Mouse (Mus musculus) megakaryocyte, embryonic 14.5 days (primary cell): Measurements from ENCODE around the gene Cysrt1. TPM values are rescaled to one million over a fixed set of nuclear protein-coding genes. Genes with fewer than 3 reads are reported as not detected.

ENCODE experiments used
- H3K27me3 ChIP-seq: replicated peaks from 2 replicates; pipeline ENCODE3; 2012; ENCODE audit warnings: inconsistent platforms
- H3K36me3 ChIP-seq: replicated peaks from 2 replicates; pipeline ENCODE3; 2012; ENCODE audit warnings: low read length, inconsistent platforms, mixed read lengths
- H3K4me1 ChIP-seq: 2 replicates; pipeline ENCODE4 v1.6.1; 2012; ENCODE audit warnings: inconsistent platforms
- H3K4me3 ChIP-seq: replicated peaks from 2 replicates; pipeline ENCODE3; 2012; ENCODE audit warnings: moderate library complexity, mild to moderate bottlenecking, inconsistent platforms
- H3K9me3 ChIP-seq: 2 replicates; pipeline ENCODE4 v1.6.1; 2012; ENCODE audit warnings: inconsistent platforms
- FLI1 ChIP-seq: IDR thresholded peaks from 2 replicates; pipeline ENCODE4 v1.6.1; 2012; ENCODE audit warnings: low read length, inconsistent platforms, mixed read lengths
- GATA1 ChIP-seq: IDR thresholded peaks from 3 replicates; pipeline ENCODE4 v1.6.1; 2012; ENCODE audit warnings: mixed read lengths, low read length, inconsistent platforms, borderline replicate concordance
- polyA plus RNA-seq: library from polyadenylated mRNA; stranded (reverse); fragments of >175 nt; gene quantifications from 2 replicates; pipeline ENCODE4 v1.2.3, GENCODE M21; 2012; ENCODE audit warnings: low replicate concordance; ENCODE audit not compliant: insufficient read depth

The Cysrt1 gene
- polyA plus RNA-seq, 1 experiment: not detected

DNA sequence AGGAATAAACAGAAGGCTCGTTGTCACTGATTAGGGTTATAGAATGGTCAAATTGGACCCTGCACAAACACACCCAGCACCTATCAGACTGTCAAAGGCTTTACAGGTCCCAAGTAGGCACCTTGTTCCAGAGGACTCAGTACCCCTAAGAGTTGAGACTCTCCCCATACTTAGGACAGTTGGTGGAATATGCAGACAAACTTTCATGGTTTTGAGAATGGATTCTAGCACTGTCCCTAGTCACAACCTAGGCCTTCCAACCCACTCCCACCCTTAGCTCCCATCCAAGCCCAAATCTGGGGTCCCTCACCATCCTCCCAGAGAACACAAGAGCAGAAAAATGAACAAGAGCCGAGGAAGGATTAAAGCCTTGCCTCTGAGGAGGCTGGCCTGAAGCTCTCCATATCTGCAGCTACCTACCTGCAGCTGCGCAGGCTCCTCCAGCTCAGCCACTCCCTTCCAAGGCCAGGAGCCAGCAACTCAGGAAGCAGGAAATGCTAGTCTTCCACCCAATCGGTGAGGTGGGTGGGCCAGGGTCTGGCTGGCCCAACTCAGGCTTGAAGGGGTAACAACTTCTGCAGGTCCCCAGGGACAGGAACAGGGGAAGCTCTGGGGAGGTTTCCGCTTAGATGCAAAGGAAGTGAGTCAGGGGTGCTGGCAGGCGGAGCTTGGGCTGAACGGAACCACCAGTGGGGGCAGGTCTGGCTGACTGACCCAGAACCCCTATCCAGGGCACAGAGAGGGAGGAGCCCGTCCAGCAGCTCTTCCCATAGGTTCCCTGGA lies 45.9 kb downstream of the Cysrt1 start, which contains the start of gene Tor4a:
Gene Tor4a (minus strand): TSS at position 715 of the 783 bp plus-strand sequence.
- Histone ChIP-seq H3K27me3 (no peaks in the 10 kb centered on the region), H3K36me3 (peaks cover 75% of the 10 kb centered on the region), H3K4me3 (peak within 1 kb of the TSS; percentile 95), H3K4me1 (peaks cover 89% of the 10 kb centered on the region), H3K9me3 (no peaks in the 10 kb centered on the region)
- TF ChIP-seq GATA1: no peak
- no peak for TF ChIP-seq FLI1

DNA sequence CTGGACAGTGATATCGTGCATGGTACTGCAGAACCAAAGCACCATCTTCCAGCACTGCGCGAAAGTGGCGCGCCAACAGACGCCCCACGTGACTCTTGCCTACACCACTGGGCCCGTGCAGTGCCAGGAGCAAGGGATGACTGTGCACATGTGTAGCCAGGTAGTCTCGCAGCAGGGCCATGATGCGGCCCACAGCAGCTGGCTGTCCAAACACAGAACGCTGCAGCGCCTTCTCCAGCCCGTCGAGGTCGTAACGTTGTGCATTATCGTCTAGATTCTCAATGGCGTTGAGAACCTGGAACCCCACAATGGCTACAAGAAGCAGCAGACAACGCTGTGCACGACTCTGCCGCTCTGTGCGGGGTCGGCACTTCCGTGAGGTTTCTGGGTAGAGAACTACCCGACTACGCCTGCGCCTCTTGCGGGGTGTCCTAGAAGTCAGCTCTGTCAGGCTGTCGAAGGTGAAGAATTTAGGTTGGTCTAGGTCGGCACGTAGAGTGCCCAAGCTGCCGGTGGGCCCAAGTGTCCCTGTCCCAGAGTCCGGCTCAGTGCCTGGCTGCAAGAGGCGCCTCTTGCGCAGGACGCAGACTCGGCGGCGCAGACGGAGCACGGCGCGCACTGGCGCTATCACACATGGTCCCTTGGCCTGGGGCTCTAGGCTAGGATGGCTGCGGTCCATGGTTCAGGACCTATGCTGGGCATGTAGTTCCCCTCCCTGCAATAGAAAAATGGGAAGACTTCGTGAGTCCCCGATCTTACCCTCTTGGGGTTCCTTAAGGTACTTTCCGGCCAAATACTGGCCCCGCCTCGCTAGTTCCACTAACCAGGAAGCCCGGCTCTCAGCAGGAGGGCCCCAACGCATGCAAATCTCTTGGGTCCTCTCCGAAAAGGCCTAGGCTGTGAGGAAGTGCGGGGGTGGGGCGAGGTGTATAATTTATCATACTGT lies 46.8 kb downstream of the Cysrt1 start:
- Histone ChIP-seq H3K36me3 (peaks cover 75% of the 10 kb centered on the region), H3K4me3 (peak overlapping the region; percentile 95), H3K4me1 (peaks cover 86% of the 10 kb centered on the region), H3K9me3 (no peaks in the 10 kb centered on the region), H3K27me3 (no peaks in the 10 kb centered on the region)
- no peak for TF ChIP-seq GATA1
- no peak for TF ChIP-seq FLI1

- no peaks in the 10 kb centered on the region for H3K9me3 ChIP-seq
- H3K4me1 ChIP-seq: peaks cover 77% of the 10 kb centered on the region
- TF ChIP-seq FLI1 (0 out of 2 replicates have a peak, but pooled peaks have one; percentile 15), GATA1 (no peak)
- peak overlapping the region; percentile 95 for H3K4me3 ChIP-seq
- H3K27me3 ChIP-seq: no peaks in the 10 kb centered on the region
- peaks cover 69% of the 10 kb centered on the region for H3K36me3 ChIP-seq
Observed at GRCm38 (mm10) chr2:25194486-25195171, 47.6 kb downstream of the Cysrt1 start.

- H3K4me3 ChIP-seq: peak overlapping the region; percentile 95
- TF ChIP-seq GATA1 (no peak), FLI1 (no peak)
- no peaks in the 10 kb centered on the region for H3K9me3 ChIP-seq
- peaks cover 73% of the 10 kb centered on the region for H3K4me1 ChIP-seq
- H3K27me3 ChIP-seq: no peaks in the 10 kb centered on the region
- peaks cover 63% of the 10 kb centered on the region for H3K36me3 ChIP-seq
Observed at GRCm38 (mm10) chr2:25194006-25194405, 48.2 kb downstream of the Cysrt1 start.

GRCm38 (mm10) chr2:25193330-25193770 lies 48.9 kb downstream of the Cysrt1 start:
- peaks cover 56% of the 10 kb centered on the region for H3K36me3 ChIP-seq
- peaks cover 66% of the 10 kb centered on the region for H3K4me1 ChIP-seq
- TF ChIP-seq FLI1 (no peak), GATA1 (no peak)
- H3K27me3 ChIP-seq: no peaks in the 10 kb centered on the region
- H3K4me3 ChIP-seq: peak overlapping the region; percentile 95
- H3K9me3 ChIP-seq: no peaks in the 10 kb centered on the region

Other genes with a start within 250 kb of the Cysrt1 start
- 24.0 and 32.1 TPM in 2 replicates for gene Nsmf, start 188.1 kb downstream of the Cysrt1 start, polyA plus RNA-seq
- gene Entpd8, start 162.1 kb downstream of the Cysrt1 start, polyA plus RNA-seq: not detected in 2 replicates
- not detected in 2 replicates for gene Noxa1, start 147.3 kb downstream of the Cysrt1 start, polyA plus RNA-seq
- 7.9 and 8.1 TPM in 2 replicates for gene Nrarp, start 61.7 kb downstream of the Cysrt1 start, polyA plus RNA-seq
- 10.3 and 14.6 TPM in 2 replicates for gene Tor4a, start 45.6 kb downstream of the Cysrt1 start, polyA plus RNA-seq
- 22.9 and 24.0 TPM in 2 replicates for gene Nelfb, start 31.0 kb downstream of the Cysrt1 start, polyA plus RNA-seq
- gene Stpg3, start 27.8 kb downstream of the Cysrt1 start, polyA plus RNA-seq: 0.08 and 1.5 TPM in 2 replicates
- gene Fam166a, start 23.7 kb downstream of the Cysrt1 start, polyA plus RNA-seq: not detected in 2 replicates
- gene Tubb4b, start 17.8 kb downstream of the Cysrt1 start, polyA plus RNA-seq: 264 and 365 TPM in 2 replicates
- gene Slc34a3, start 8.1 kb downstream of the Cysrt1 start, polyA plus RNA-seq: not detected in 2 replicates
- not detected in 2 replicates for gene Rnf224, start 5.7 kb downstream of the Cysrt1 start, polyA plus RNA-seq
- gene Rnf208, start 197 bp downstream of the Cysrt1 start, polyA plus RNA-seq: 3.8 and 7.6 TPM in 2 replicates
- gene AL732309.1, start 4.4 kb upstream of the Cysrt1 start, polyA plus RNA-seq: 1.1 TPM in 1 of 2 replicates, not detected in the other
- 16.3 and 20.0 TPM in 2 replicates for gene Tmem203, start 13.0 kb upstream of the Cysrt1 start, polyA plus RNA-seq
- 11.9 and 12.9 TPM in 2 replicates for gene Tprn, start 20.2 kb upstream of the Cysrt1 start, polyA plus RNA-seq
- gene Ssna1, start 30.0 kb upstream of the Cysrt1 start, polyA plus RNA-seq: 34.6 and 160 TPM in 2 replicates
- gene Anapc2, start 30.0 kb upstream of the Cysrt1 start, polyA plus RNA-seq: 3.1 and 14.8 TPM in 2 replicates
- gene Tmem210, start 45.7 kb upstream of the Cysrt1 start, polyA plus RNA-seq: not detected in 2 replicates
- gene Lrrc26, start 47.5 kb upstream of the Cysrt1 start, polyA plus RNA-seq: not detected in 2 replicates
- gene Grin1, start 76.7 kb upstream of the Cysrt1 start, polyA plus RNA-seq: not detected in 2 replicates
- gene Man1b1, start 89.9 kb upstream of the Cysrt1 start, polyA plus RNA-seq: 4.4 and 13.9 TPM in 2 replicates
- 4.3 and 4.4 TPM in 2 replicates for gene Dpp7, start 113.9 kb upstream of the Cysrt1 start, polyA plus RNA-seq
- 12.1 and 13.3 TPM in 2 replicates for gene Uap1l1, start 123.2 kb upstream of the Cysrt1 start, polyA plus RNA-seq
- 26.7 and 29.9 TPM in 2 replicates for gene Sapcd2, start 129.9 kb upstream of the Cysrt1 start, polyA plus RNA-seq
- 1.3 TPM in 1 of 2 replicates, not detected in the other for gene Entpd2, start 153.4 kb upstream of the Cysrt1 start, polyA plus RNA-seq
- 3.7 and 3.9 TPM in 2 replicates for gene Npdc1, start 156.9 kb upstream of the Cysrt1 start, polyA plus RNA-seq
- 4.3 TPM in 1 of 2 replicates, not detected in the other for gene Fut7, start 180.8 kb upstream of the Cysrt1 start, polyA plus RNA-seq
- gene Abca2, start 186.3 kb upstream of the Cysrt1 start, polyA plus RNA-seq: 13.1 and 24.3 TPM in 2 replicates
- gene Clic3, start 214.4 kb upstream of the Cysrt1 start, polyA plus RNA-seq: not detected in 2 replicates
- gene Paxx, start 218.6 kb upstream of the Cysrt1 start, polyA plus RNA-seq: 51.1 and 52.3 TPM in 2 replicates
- gene Ptgds, start 227.6 kb upstream of the Cysrt1 start, polyA plus RNA-seq: not detected in 2 replicates